Mouse (Mus musculus): ENCODE measurements around the gene Tns1. TPM values are rescaled to one million over a fixed set of nuclear protein-coding genes. Genes with fewer than 3 reads are reported as not detected.

The Tns1 gene
- polyA plus RNA-seq, 1 experiment, result 111 TPM

- Histone ChIP-seq H3K36me3 (ENCODE audit: control insufficient read depth, insufficient read depth) (peaks cover 25% of the 10 kb centered on the region), H3K4me2 (ENCODE audit: low read depth) (peak overlapping the region; percentile 37), H3K4me3 (no peak overlapping the region), H3K27me3 (ENCODE audit: control insufficient read depth, insufficient read depth, insufficient read length) (no peaks in the 10 kb centered on the region), H3K79me2 (ENCODE audit: control insufficient read depth, insufficient read depth) (peaks cover 6% of the 10 kb centered on the region), H3ac (ENCODE audit: control insufficient read depth, insufficient read length) (no peak overlapping the region)
- no peak for TF ChIP-seq MAX (IDR thresholded peaks at IDR 0.05; ENCODE audit: low read depth)
- no peak for TF ChIP-seq E2F4 (IDR thresholded peaks at IDR 0.05; ENCODE audit: insufficient read depth)
- TF ChIP-seq TCF3 (IDR thresholded peaks at IDR 0.05; ENCODE audit: insufficient read length, low read depth), result no peak
- TF ChIP-seq POLR2A (IDR thresholded peaks at IDR 0.05; ENCODE audit: insufficient read length, low read depth), result no peak
- TF ChIP-seq CEBPB (IDR thresholded peaks at IDR 0.05; ENCODE audit: insufficient read depth, poor library complexity, severe bottlenecking), result no peak
- TF ChIP-seq REST (IDR thresholded peaks at IDR 0.05; ENCODE audit: insufficient read depth, insufficient read length), result no peak
- no peak for TF ChIP-seq USF1 (IDR thresholded peaks at IDR 0.05; ENCODE audit: low read depth)
- TF ChIP-seq TCF12 (IDR thresholded peaks at IDR 0.05; ENCODE audit: insufficient read depth, poor library complexity, severe bottlenecking), result no peak
- no peak for TF ChIP-seq MYOD1 (IDR thresholded peaks at IDR 0.05; ENCODE audit: control insufficient read depth in 1 of 3, insufficient read length in 2 of 3, low read depth in 2 of 3)
- no peak for TF ChIP-seq MYOG (IDR thresholded peaks at IDR 0.05; ENCODE audit: control insufficient read depth in 1 of 3, insufficient read depth in 1 of 3, insufficient read length in 2 of 3, low read depth in 2 of 3)
- TF ChIP-seq POLR2AphosphoS2 (IDR thresholded peaks at IDR 0.05; ENCODE audit: insufficient read length, low read depth), result no peak
- TF ChIP-seq SRF (IDR thresholded peaks at IDR 0.05; ENCODE audit: control insufficient read depth, insufficient read length, low read depth), result no peak
These were observed 128.0 kb downstream of the Tns1 start for GRCm38 (mm10) chr1:73996209-73996608.

- Histone ChIP-seq H3K4me3 (no peak overlapping the region), H3K79me2 (ENCODE audit: control insufficient read depth, insufficient read depth) (peaks cover 6% of the 10 kb centered on the region), H3K27me3 (ENCODE audit: control insufficient read depth, insufficient read depth, insufficient read length) (no peaks in the 10 kb centered on the region), H3K36me3 (ENCODE audit: control insufficient read depth, insufficient read depth) (peaks cover 33% of the 10 kb centered on the region), H3K4me2 (ENCODE audit: low read depth) (no peak overlapping the region), H3ac (ENCODE audit: control insufficient read depth, insufficient read length) (no peak overlapping the region)
- TF ChIP-seq TCF3 (IDR thresholded peaks at IDR 0.05; ENCODE audit: insufficient read length, low read depth) (no peak), CEBPB (IDR thresholded peaks at IDR 0.05; ENCODE audit: insufficient read depth, poor library complexity, severe bottlenecking) (no peak), MYOD1 (IDR thresholded peaks at IDR 0.05; ENCODE audit: control insufficient read depth in 1 of 3, insufficient read length in 2 of 3, low read depth in 2 of 3) (no peak), MAX (IDR thresholded peaks at IDR 0.05; ENCODE audit: low read depth) (no peak), MYOG (IDR thresholded peaks at IDR 0.05; ENCODE audit: control insufficient read depth in 1 of 3, insufficient read depth in 1 of 3, insufficient read length in 2 of 3, low read depth in 2 of 3) (no peak), POLR2AphosphoS2 (IDR thresholded peaks at IDR 0.05; ENCODE audit: insufficient read length, low read depth) (no peak), USF1 (IDR thresholded peaks at IDR 0.05; ENCODE audit: low read depth) (no peak), SRF (IDR thresholded peaks at IDR 0.05; ENCODE audit: control insufficient read depth, insufficient read length, low read depth) (no peak), E2F4 (IDR thresholded peaks at IDR 0.05; ENCODE audit: insufficient read depth) (no peak), POLR2A (IDR thresholded peaks at IDR 0.05; ENCODE audit: insufficient read length, low read depth) (no peak), REST (IDR thresholded peaks at IDR 0.05; ENCODE audit: insufficient read depth, insufficient read length) (no peak), TCF12 (IDR thresholded peaks at IDR 0.05; ENCODE audit: insufficient read depth, poor library complexity, severe bottlenecking) (no peak)
These were observed 129.0 kb downstream of the Tns1 start for GRCm38 (mm10) chr1:73995063-73995810.

DNA sequence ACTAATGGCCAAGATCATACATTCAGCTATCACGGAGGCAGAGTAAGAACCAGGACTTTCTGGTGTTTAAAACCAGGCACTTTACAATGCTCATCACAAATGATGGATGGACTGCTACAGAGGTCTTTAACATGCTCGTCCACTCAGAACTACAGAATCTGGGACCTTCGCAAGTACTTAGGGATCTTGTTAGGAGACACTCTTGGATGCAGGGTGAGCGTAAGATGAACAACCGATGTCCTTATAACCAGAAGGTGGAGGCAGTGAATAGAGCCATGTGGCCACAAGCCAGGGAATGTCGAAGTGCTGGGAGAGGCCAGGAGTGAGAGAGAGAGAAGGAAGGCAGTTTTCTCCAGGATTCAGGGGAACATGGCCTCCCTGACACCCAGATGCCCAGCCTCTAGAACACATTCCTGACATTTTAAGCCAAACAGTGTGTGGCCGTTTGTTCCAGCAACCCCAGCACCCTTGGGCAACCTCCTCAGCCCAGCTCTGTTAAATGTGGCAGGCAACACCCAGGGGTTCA, 130.3 kb downstream of the Tns1 start:
- H3K4me3 ChIP-seq, result no peak overlapping the region
- H3K27me3 ChIP-seq (ENCODE audit: control insufficient read depth, insufficient read depth, insufficient read length), result no peaks in the 10 kb centered on the region
- H3K36me3 ChIP-seq (ENCODE audit: control insufficient read depth, insufficient read depth), result peaks cover 37% of the 10 kb centered on the region
- peaks cover 6% of the 10 kb centered on the region for H3K79me2 ChIP-seq (ENCODE audit: control insufficient read depth, insufficient read depth)
- H3K4me2 ChIP-seq (ENCODE audit: low read depth), result no peak overlapping the region
- TF ChIP-seq USF1 (IDR thresholded peaks at IDR 0.05; ENCODE audit: low read depth) (no peak), MYOD1 (IDR thresholded peaks at IDR 0.05; ENCODE audit: control insufficient read depth in 1 of 3, insufficient read length in 2 of 3, low read depth in 2 of 3) (no peak), POLR2AphosphoS2 (IDR thresholded peaks at IDR 0.05; ENCODE audit: insufficient read length, low read depth) (no peak), TCF3 (IDR thresholded peaks at IDR 0.05; ENCODE audit: insufficient read length, low read depth) (no peak), TCF12 (IDR thresholded peaks at IDR 0.05; ENCODE audit: insufficient read depth, poor library complexity, severe bottlenecking) (no peak), REST (IDR thresholded peaks at IDR 0.05; ENCODE audit: insufficient read depth, insufficient read length) (no peak), SRF (IDR thresholded peaks at IDR 0.05; ENCODE audit: control insufficient read depth, insufficient read length, low read depth) (no peak), POLR2A (IDR thresholded peaks at IDR 0.05; ENCODE audit: insufficient read length, low read depth) (no peak), CEBPB (IDR thresholded peaks at IDR 0.05; ENCODE audit: insufficient read depth, poor library complexity, severe bottlenecking) (no peak), E2F4 (IDR thresholded peaks at IDR 0.05; ENCODE audit: insufficient read depth) (no peak), MYOG (IDR thresholded peaks at IDR 0.05; ENCODE audit: control insufficient read depth in 1 of 3, insufficient read depth in 1 of 3, insufficient read length in 2 of 3, low read depth in 2 of 3) (no peak), MAX (IDR thresholded peaks at IDR 0.05; ENCODE audit: low read depth) (no peak)
- H3ac ChIP-seq (ENCODE audit: control insufficient read depth, insufficient read length), result no peak overlapping the region

DNA sequence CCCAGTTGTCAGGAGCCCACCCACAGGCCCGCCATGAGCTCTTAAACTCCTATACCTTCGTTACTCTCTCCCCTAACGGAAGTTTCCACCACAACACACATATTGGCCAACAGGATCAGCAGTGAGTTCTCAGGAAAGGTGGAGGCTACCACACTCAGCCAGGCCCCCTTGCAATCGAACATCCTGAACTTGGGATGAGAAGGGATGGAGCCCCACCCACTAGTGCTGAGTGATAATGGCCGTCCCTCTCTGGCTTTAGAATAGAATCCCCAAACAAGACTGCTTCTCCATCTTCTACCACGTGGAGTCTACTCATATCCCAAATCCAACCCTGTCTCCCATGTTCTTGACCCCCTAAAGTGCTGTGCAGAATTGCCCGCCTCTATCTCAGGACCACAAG, 131.0 kb downstream of the Tns1 start:
- Histone ChIP-seq H3K27me3 (ENCODE audit: control insufficient read depth, insufficient read depth, insufficient read length) (no peaks in the 10 kb centered on the region), H3K36me3 (ENCODE audit: control insufficient read depth, insufficient read depth) (peaks cover 37% of the 10 kb centered on the region), H3K4me3 (no peak overlapping the region), H3K79me2 (ENCODE audit: control insufficient read depth, insufficient read depth) (peaks cover 6% of the 10 kb centered on the region), H3ac (ENCODE audit: control insufficient read depth, insufficient read length) (no peak overlapping the region), H3K4me2 (ENCODE audit: low read depth) (no peak overlapping the region)
- TF ChIP-seq SRF (IDR thresholded peaks at IDR 0.05; ENCODE audit: control insufficient read depth, insufficient read length, low read depth), result no peak
